Mouse (Mus musculus) neural tube, embryonic 14.5 days (tissue): Measurements from ENCODE around the gene Amotl1. TPM values are rescaled to one million over a fixed set of nuclear protein-coding genes. Genes with fewer than 3 reads are reported as not detected.
A peak's percentile ranks its signal among the peaks of the same experiment; 100 is the strongest.

Experiments
- ATAC-seq: fragments of 200-750 bp; cut with Nextera tagmentation; 2 replicates; pipeline ENCODE4 v1.8.0; 2017; ENCODE audit warnings: low read depth, mild to moderate bottlenecking, moderate TSS enrichment, moderate library complexity
- H3K27ac ChIP-seq: fragments of 300-500 bp; sonication (generic); 2 replicates; pipeline ENCODE4 v1.5.1; 2014; ENCODE audit warnings: low read depth, mild to moderate bottlenecking, control low read depth, low read length, moderate library complexity, mixed read lengths
- H3K27me3 ChIP-seq: fragments of 300-500 bp; sonication (generic); 2 replicates; pipeline ENCODE4 v1.6.1; 2014; ENCODE audit warnings: low read length; ENCODE audit not compliant: control insufficient read depth, insufficient read depth
- H3K36me3 ChIP-seq: fragments of 300-500 bp; sonication (generic); 2 replicates; pipeline ENCODE4 v1.6.1; 2014; ENCODE audit warnings: low read length, mixed read lengths; ENCODE audit not compliant: control insufficient read depth, insufficient read depth
- H3K4me1 ChIP-seq: fragments of 300-500 bp; sonication (generic); 2 replicates; pipeline ENCODE4 v1.6.1; 2014; ENCODE audit warnings: low read length; ENCODE audit not compliant: control insufficient read depth, insufficient read depth
- H3K4me2 ChIP-seq: fragments of 300-500 bp; sonication (generic); 2 replicates; pipeline ENCODE4 v1.6.1; 2014; ENCODE audit warnings: mild to moderate bottlenecking, low read depth, low read length, control low read depth
- H3K4me3 ChIP-seq: fragments of 300-500 bp; sonication (generic); 2 replicates; pipeline ENCODE4 v1.5.1; 2014; ENCODE audit warnings: low read depth, low read length, control low read depth, mixed read lengths
- H3K9ac ChIP-seq: fragments of 300-500 bp; sonication (generic); replicated peaks from 2 replicates; pipeline ENCODE4 v1.6.1; 2014; ENCODE audit warnings: low read depth, mild to moderate bottlenecking, control low read depth, low read length, mixed read lengths
- H3K9me3 ChIP-seq: fragments of 300-500 bp; sonication (generic); 2 replicates; pipeline ENCODE4 v1.6.1; 2016; ENCODE audit warnings: low read length; ENCODE audit not compliant: control insufficient read depth
- WGBS: fragments of 180-500 bp; shearing (Covaris S2); extraction: QIAGEN DNeasy Blood & Tissue Kit; methylation state at CpG from one replicate; pipeline ENCODE4 v1.1.7; 2014; 5-methylcytosine and 5-hydroxymethylcytosine counted together
- polyA plus RNA-seq: library from polyadenylated mRNA; unstranded; fragments of >200 nt; fragmentation: Nextera tagmentation; extraction: Ambion mirVana; gene quantifications from 2 replicates; pipeline ENCODE4 v1.2.1, GENCODE M21; 2014

Gene Amotl1
- polyA plus RNA-seq, 1 experiment from 2014 or later, result 8.2 TPM

- ATAC-seq, result no peak
- 93% methylated on average over 10 of the region's 10 CpGs for WGBS
- Histone ChIP-seq H3K9ac (no peak overlapping the region), H3K4me1 (no peaks in the 10 kb centered on the region), H3K4me3 (no peak overlapping the region), H3K27ac (no peak overlapping the region), H3K9me3 (no peaks in the 10 kb centered on the region), H3K36me3 (peaks cover 27% of the 10 kb centered on the region), H3K4me2 (no peak overlapping the region), H3K27me3 (no peaks in the 10 kb centered on the region)
These were observed 86.5 kb downstream of the Amotl1 start for GRCm38 (mm10) chr9:14558332-14558731.

- no peak overlapping the region for H3K4me2 ChIP-seq
- H3K4me1 ChIP-seq, result no peaks in the 10 kb centered on the region
- H3K9ac ChIP-seq, result no peak overlapping the region
- H3K36me3 ChIP-seq, result peaks cover 59% of the 10 kb centered on the region
- H3K4me3 ChIP-seq, result no peak overlapping the region
- ATAC-seq, result no peak
- no peaks in the 10 kb centered on the region for H3K27me3 ChIP-seq
- H3K27ac ChIP-seq, result no peak overlapping the region
- 79% methylated on average over 11 of the region's 11 CpGs for WGBS
- H3K9me3 ChIP-seq, result no peaks in the 10 kb centered on the region
These were observed 96.5 kb downstream of the Amotl1 start for GRCm38 (mm10) chr9:14548366-14548761.

DNA sequence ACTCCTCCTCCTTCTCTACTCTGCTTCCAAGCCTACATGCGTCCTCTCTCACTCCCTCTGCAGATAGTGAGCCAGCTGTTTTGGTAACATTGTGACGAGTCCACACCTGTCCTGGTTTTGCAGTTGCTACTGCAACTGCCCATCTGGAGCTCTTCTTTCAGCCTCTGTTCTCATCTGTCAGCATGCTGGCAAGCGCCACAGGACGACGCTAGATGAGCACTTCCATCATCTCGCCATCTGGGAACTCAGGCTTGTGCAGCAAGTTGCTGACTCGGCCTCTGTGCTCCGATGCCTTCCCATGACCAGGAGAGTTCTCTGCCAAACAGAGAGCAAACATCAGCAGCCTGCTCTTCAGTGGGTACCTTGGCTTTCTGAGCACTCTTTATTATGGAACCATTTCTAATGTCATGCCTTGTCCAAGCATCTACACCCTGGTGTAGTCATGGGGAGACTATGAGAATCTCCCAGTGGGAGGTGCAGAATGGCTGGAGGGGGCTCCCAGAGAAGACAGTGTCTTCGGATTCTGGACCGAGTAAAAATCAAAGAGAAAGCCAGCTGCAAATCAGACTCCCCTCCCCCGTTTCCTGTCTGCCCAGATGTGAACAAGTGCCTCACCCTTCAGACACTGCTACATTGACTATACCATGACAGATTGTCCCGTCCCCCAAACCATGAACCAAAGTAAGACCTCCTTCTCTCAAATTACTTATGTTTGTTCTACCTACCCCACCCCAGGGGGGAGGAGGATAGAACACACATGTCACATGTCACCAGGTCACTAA, 97.1 kb downstream of the Amotl1 start:
- Histone ChIP-seq H3K27ac (no peak overlapping the region), H3K27me3 (no peaks in the 10 kb centered on the region), H3K9me3 (no peaks in the 10 kb centered on the region), H3K9ac (no peak overlapping the region), H3K4me2 (no peak overlapping the region), H3K4me1 (no peaks in the 10 kb centered on the region), H3K4me3 (no peak overlapping the region), H3K36me3 (peaks cover 59% of the 10 kb centered on the region)
- peak; percentile 51; the same call in 1 of the 2 replicates for ATAC-seq
- 79% methylated on average over 12 of the region's 12 CpGs for WGBS

- WGBS, result 52% methylated on average over 9 of the region's 9 CpGs
- Histone ChIP-seq H3K9ac (no peak overlapping the region), H3K27me3 (no peaks in the 10 kb centered on the region), H3K4me2 (no peak overlapping the region), H3K4me3 (no peak overlapping the region), H3K36me3 (peaks cover 38% of the 10 kb centered on the region), H3K9me3 (no peaks in the 10 kb centered on the region), H3K4me1 (no peaks in the 10 kb centered on the region), H3K27ac (no peak overlapping the region)
- ATAC-seq, result no peak
These were observed 100.7 kb downstream of the Amotl1 start for GRCm38 (mm10) chr9:14544034-14544757.

- no peaks in the 10 kb centered on the region for H3K9me3 ChIP-seq
- no peak overlapping the region for H3K9ac ChIP-seq
- H3K4me1 ChIP-seq, result no peaks in the 10 kb centered on the region
- no peak; the same call in 1 of the 2 replicates for ATAC-seq
- WGBS, result 86% methylated on average over 9 of the region's 9 CpGs
- H3K4me2 ChIP-seq, result no peak overlapping the region
- H3K36me3 ChIP-seq, result no peaks in the 10 kb centered on the region
- no peaks in the 10 kb centered on the region for H3K27me3 ChIP-seq
- no peak overlapping the region for H3K27ac ChIP-seq
- H3K4me3 ChIP-seq, result no peak overlapping the region
These were observed 109.9 kb downstream of the Amotl1 start for GRCm38 (mm10) chr9:14534833-14535456.

- no peaks in the 10 kb centered on the region for H3K36me3 ChIP-seq
- WGBS, result 97% methylated on average over 2 of the region's 2 CpGs
- no peak overlapping the region for H3K9ac ChIP-seq
- H3K4me3 ChIP-seq, result no peak overlapping the region
- no peak overlapping the region for H3K4me2 ChIP-seq
- no peak for ATAC-seq
- no peaks in the 10 kb centered on the region for H3K27me3 ChIP-seq
- H3K4me1 ChIP-seq, result no peaks in the 10 kb centered on the region
- no peak overlapping the region for H3K27ac ChIP-seq
- no peaks in the 10 kb centered on the region for H3K9me3 ChIP-seq
These were observed 111.2 kb downstream of the Amotl1 start for GRCm38 (mm10) chr9:14533659-14534058.

GRCm38 (mm10) chr9:14532283-14532682, 112.6 kb downstream of the Amotl1 start:
- WGBS, result 21% methylated on average over 3 of the region's 3 CpGs
- H3K27me3 ChIP-seq, result no peaks in the 10 kb centered on the region
- no peaks in the 10 kb centered on the region for H3K36me3 ChIP-seq
- H3K27ac ChIP-seq, result no peak overlapping the region
- no peak overlapping the region for H3K4me3 ChIP-seq
- no peak overlapping the region for H3K9ac ChIP-seq
- peak; percentile 86 for ATAC-seq
- H3K9me3 ChIP-seq, result no peaks in the 10 kb centered on the region
- H3K4me1 ChIP-seq, result no peaks in the 10 kb centered on the region
- no peak overlapping the region for H3K4me2 ChIP-seq

DNA sequence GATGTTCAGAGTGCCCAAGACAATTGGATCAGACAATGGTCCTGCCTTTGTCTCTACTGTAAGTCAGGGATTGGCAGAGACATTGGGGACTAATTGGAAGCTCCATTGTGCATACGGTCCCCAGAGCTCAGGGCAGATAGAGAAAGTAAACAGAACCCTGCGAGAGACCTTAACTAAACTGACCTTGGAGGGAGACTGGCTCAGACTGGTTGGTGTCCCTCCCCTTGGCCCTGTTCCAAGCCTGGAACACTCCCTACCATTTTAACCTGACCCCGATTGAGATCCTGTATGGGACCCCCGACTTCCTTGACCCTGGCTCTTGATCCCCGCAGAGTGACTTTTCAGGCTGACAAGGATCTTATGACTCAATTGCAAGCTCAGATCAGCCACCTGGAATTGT, 114.9 kb downstream of the Amotl1 start:
- Histone ChIP-seq H3K36me3 (no peaks in the 10 kb centered on the region), H3K4me3 (no peak overlapping the region), H3K4me1 (no peaks in the 10 kb centered on the region), H3K9me3 (no peaks in the 10 kb centered on the region), H3K9ac (no peak overlapping the region), H3K27me3 (no peaks in the 10 kb centered on the region), H3K27ac (no peak overlapping the region), H3K4me2 (no peak overlapping the region)
- WGBS, result 84% methylated on average over 5 of the region's 5 CpGs
- ATAC-seq, result no peak
